15 mouse cellular contexts compared by ENCODE assay signal in genomic region chr9:32444453-32445201, GRCm38 (mm10).
DNase-seq lines count a peak whose midpoint lies in the region; ATAC-seq and TF ChIP-seq lines count a peak whose summit lies in the region.
"Had no signal": no experiment of that assay in that cellular context is flagged by ENCODE, and none has a peak within 500 bp of the region (broad histone marks: within the 10 kb centered on the region; RNA-seq: fewer than 3 reads in every experiment).

No protein-coding gene starts in this region.

- WGBS in forebrain, embryonic 10.5 days, result 82% methylated on average over 6 of the region's 6 CpGs
- WGBS in forebrain, embryonic 12.5 days, result 74% methylated on average over 6 of the region's 6 CpGs
- 73% methylated on average over 6 of the region's 6 CpGs for WGBS in hindbrain, embryonic 10.5 days
- WGBS in hindbrain, postnatal 0 days, result 82% methylated on average over 6 of the region's 6 CpGs

- TF ChIP-seq POLR2A in embryonic fibroblast, embryonic 13.5 days (IDR thresholded peaks at IDR 0.05; ENCODE audit: low read depth, low read length), result no peak

- no peak for DNase-seq in forebrain, embryonic 10.5 days (ENCODE audit: extremely low spot score, low spot score)
- DNase-seq in hindbrain, embryonic 10.5 days (ENCODE audit: low spot score), result no peak
- DNase-seq in hindbrain, postnatal 0 days (ENCODE audit: low spot score), result no peak
- DNase-seq in ES-CJ7 (ENCODE audit: low read depth, low spot score), result peak; percentile 5
- DNase-seq in layer of hippocampus, postnatal 10 days (ENCODE audit: low spot score in 2 of 2), result no peak
- no peak for DNase-seq in left cerebral cortex, adult 9 months (ENCODE audit: low spot score in 2 of 2)
- DNase-seq: cerebellum, postnatal 14 days; thymus, postnatal 25 days had no signal

- peaks cover 18% of the 10 kb centered on the region for H3K4me1 ChIP-seq in forebrain, embryonic 10.5 days
- peaks cover under 1% of the 10 kb centered on the region for H3K4me1 ChIP-seq in forebrain, embryonic 12.5 days
- H3K4me1 ChIP-seq in hindbrain, embryonic 10.5 days (replicated peaks), result peaks cover 15% of the 10 kb centered on the region; the same call in 1 of the 2 replicates
- 0 out of 2 replicates have a peak, but pooled peaks cover under 1% of the 10 kb centered on the region for H3K4me1 ChIP-seq in hindbrain, postnatal 0 days (ENCODE audit: insufficient read depth, low read length)
- peaks cover 7% of the 10 kb centered on the region for H3K4me1 ChIP-seq in embryonic fibroblast, embryonic 13.5 days (ENCODE audit: control insufficient read depth, insufficient read depth, low read length)
- H3K4me1 ChIP-seq: forebrain, embryonic 13.5 days; midbrain, embryonic 15.5 days had no signal

- H3K4me3 ChIP-seq in forebrain, embryonic 10.5 days, result no peak overlapping the region
- no peak overlapping the region for H3K4me3 ChIP-seq in forebrain, embryonic 12.5 days (replicated peaks)
- H3K4me3 ChIP-seq in hindbrain, embryonic 10.5 days, result no peak overlapping the region
- no peak overlapping the region for H3K4me3 ChIP-seq in hindbrain, postnatal 0 days (ENCODE audit: low read length)
- no peak overlapping the region for H3K4me3 ChIP-seq in embryonic fibroblast, embryonic 13.5 days (ENCODE audit: insufficient read depth, low read length)
- H3K4me3 ChIP-seq: forebrain, embryonic 13.5 days; kidney, embryonic 15.5 days; midbrain, embryonic 15.5 days had no signal

- no peak overlapping the region for H3K4me2 ChIP-seq in forebrain, embryonic 12.5 days
- H3K4me2 ChIP-seq in hindbrain, postnatal 0 days (ENCODE audit: low read depth, low read length), result no peak overlapping the region
- H3K4me2 ChIP-seq: forebrain, embryonic 13.5 days; kidney, embryonic 15.5 days; liver, embryonic 11.5 days; midbrain, embryonic 15.5 days had no signal

- no peak for ATAC-seq in forebrain, embryonic 12.5 days (ENCODE audit: low FRiP score)
- ATAC-seq in hindbrain, postnatal 0 days, result no peak
- ATAC-seq: forebrain, embryonic 13.5 days; midbrain, embryonic 15.5 days had no signal

- peaks cover 7% of the 10 kb centered on the region; the same call in 1 of the 2 replicates for H3K36me3 ChIP-seq in forebrain, embryonic 10.5 days (replicated peaks)
- H3K36me3 ChIP-seq in forebrain, embryonic 12.5 days (replicated peaks), result no peaks in the 10 kb centered on the region
- H3K36me3 ChIP-seq in hindbrain, embryonic 10.5 days, result 0 out of 2 replicates have a peak, but pooled peaks cover 5% of the 10 kb centered on the region
- H3K36me3 ChIP-seq in hindbrain, postnatal 0 days (ENCODE audit: insufficient read depth, low read length), result no peaks in the 10 kb centered on the region
- H3K36me3 ChIP-seq: midbrain, embryonic 15.5 days had no signal

- H3K27ac ChIP-seq in forebrain, embryonic 10.5 days, result peak overlapping the region; percentile 25; the same call in 1 of the 2 replicates
- no peak overlapping the region for H3K27ac ChIP-seq in forebrain, embryonic 12.5 days
- peak overlapping the region; percentile 64 for H3K27ac ChIP-seq in hindbrain, embryonic 10.5 days
- H3K27ac ChIP-seq in hindbrain, postnatal 0 days, result no peak overlapping the region
- H3K27ac ChIP-seq in embryonic fibroblast, embryonic 13.5 days (ENCODE audit: insufficient read depth, low read length), result peak overlapping the region; percentile 59
- H3K27ac ChIP-seq: forebrain, embryonic 13.5 days; kidney, embryonic 15.5 days; midbrain, embryonic 15.5 days; stomach, postnatal 0 days had no signal

- H3K9me3 ChIP-seq in forebrain, embryonic 10.5 days, result no peaks in the 10 kb centered on the region
- no peaks in the 10 kb centered on the region for H3K9me3 ChIP-seq in forebrain, embryonic 12.5 days
- H3K9me3 ChIP-seq in hindbrain, embryonic 10.5 days, result no peaks in the 10 kb centered on the region
- H3K9me3 ChIP-seq in hindbrain, postnatal 0 days (ENCODE audit: low read length), result no peaks in the 10 kb centered on the region
- H3K9me3 ChIP-seq: forebrain, embryonic 13.5 days; kidney, embryonic 15.5 days; midbrain, embryonic 15.5 days had no signal

- no peak overlapping the region for H3K9ac ChIP-seq in forebrain, embryonic 12.5 days
- no peak overlapping the region for H3K9ac ChIP-seq in hindbrain, postnatal 0 days (replicated peaks; ENCODE audit: low read length)
- H3K9ac ChIP-seq: forebrain, embryonic 13.5 days; kidney, embryonic 15.5 days; midbrain, embryonic 15.5 days had no signal

- TF ChIP-seq CTCF in hindbrain, postnatal 0 days (IDR thresholded peaks at IDR 0.05; ENCODE audit: low read depth), result no peak
- no peak for TF ChIP-seq CTCF in embryonic fibroblast, embryonic 13.5 days (IDR thresholded peaks at IDR 0.05; ENCODE audit: borderline replicate concordance, insufficient read depth, low read length)

- peaks cover 11% of the 10 kb centered on the region for H3K27me3 ChIP-seq in forebrain, embryonic 10.5 days (ENCODE audit: poor library complexity, severe bottlenecking)
- 0 out of 2 replicates have a peak, but pooled peaks cover 6% of the 10 kb centered on the region for H3K27me3 ChIP-seq in forebrain, embryonic 12.5 days
- H3K27me3 ChIP-seq in hindbrain, embryonic 10.5 days (ENCODE audit: insufficient read depth, poor library complexity, severe bottlenecking), result no peaks in the 10 kb centered on the region
- no peaks in the 10 kb centered on the region for H3K27me3 ChIP-seq in hindbrain, postnatal 0 days (ENCODE audit: insufficient read depth, low read length)
- H3K27me3 ChIP-seq: forebrain, embryonic 13.5 days; kidney, embryonic 15.5 days; midbrain, embryonic 15.5 days had no signal

Comparison
In these comparisons a context has a peak if more than half of its experiments do, and no peak if none do; other contexts are left out.
1. H3K27ac ChIP-seq: peak in forebrain, embryonic 10.5 days (single experiment), hindbrain, embryonic 10.5 days (single experiment) and embryonic fibroblast, embryonic 13.5 days (single experiment); none in forebrain, embryonic 12.5 days (single experiment) and hindbrain, postnatal 0 days (single experiment).